Mouse (Mus musculus) neural tube, embryonic 13.5 days (tissue): ENCODE measurements at regions not wholly inside any gene's neighbourhood (a gene's known extent, or its start where the extent isn't known, plus 50 kb on each side); places are given as distances from the start of the nearest gene placed in this dataset.

ENCODE experiments used
- ATAC-seq: fragments of 200-750 bp; cut with Nextera tagmentation; 2 replicates; pipeline ENCODE4 v1.8.0; 2017; ENCODE audit warnings: low read depth, mild to moderate bottlenecking, moderate TSS enrichment, moderate library complexity
- H3K27ac ChIP-seq: fragments of 300-500 bp; sonication (generic); replicated peaks from 2 replicates; pipeline ENCODE4 v1.5.1; 2015; ENCODE audit warnings: moderate library complexity, mild to moderate bottlenecking, inconsistent platforms
- H3K27me3 ChIP-seq: fragments of 300-500 bp; sonication (generic); 2 replicates; pipeline ENCODE4 v1.6.1; 2015; ENCODE audit warnings: mild to moderate bottlenecking, inconsistent platforms
- H3K36me3 ChIP-seq: fragments of 300-500 bp; sonication (generic); 2 replicates; pipeline ENCODE4 v1.6.1; 2015; ENCODE audit warnings: mild to moderate bottlenecking, inconsistent platforms
- H3K4me1 ChIP-seq: fragments of 300-500 bp; sonication (generic); replicated peaks from 2 replicates; pipeline ENCODE4 v1.6.1; 2015; ENCODE audit warnings: inconsistent platforms
- H3K4me2 ChIP-seq: fragments of 300-500 bp; sonication (generic); 2 replicates; pipeline ENCODE4 v1.6.1; 2015; ENCODE audit warnings: inconsistent platforms, mild to moderate bottlenecking, moderate library complexity
- H3K4me3 ChIP-seq: fragments of 300-500 bp; sonication (generic); 2 replicates; pipeline ENCODE4 v1.5.1; 2015; ENCODE audit warnings: mild to moderate bottlenecking, inconsistent platforms
- H3K9ac ChIP-seq: fragments of 300-500 bp; sonication (generic); 2 replicates; pipeline ENCODE4 v1.6.1; 2015; ENCODE audit warnings: moderate library complexity, mild to moderate bottlenecking, inconsistent platforms
- H3K9me3 ChIP-seq: fragments of 300-500 bp; sonication (generic); 2 replicates; pipeline ENCODE4 v1.6.1; 2016; ENCODE audit warnings: inconsistent platforms
- WGBS: fragments of 180-500 bp; shearing (Covaris S2); methylation state at CpG from one replicate; pipeline ENCODE4 v1.1.7; 2015; 5-methylcytosine and 5-hydroxymethylcytosine counted together

DNA sequence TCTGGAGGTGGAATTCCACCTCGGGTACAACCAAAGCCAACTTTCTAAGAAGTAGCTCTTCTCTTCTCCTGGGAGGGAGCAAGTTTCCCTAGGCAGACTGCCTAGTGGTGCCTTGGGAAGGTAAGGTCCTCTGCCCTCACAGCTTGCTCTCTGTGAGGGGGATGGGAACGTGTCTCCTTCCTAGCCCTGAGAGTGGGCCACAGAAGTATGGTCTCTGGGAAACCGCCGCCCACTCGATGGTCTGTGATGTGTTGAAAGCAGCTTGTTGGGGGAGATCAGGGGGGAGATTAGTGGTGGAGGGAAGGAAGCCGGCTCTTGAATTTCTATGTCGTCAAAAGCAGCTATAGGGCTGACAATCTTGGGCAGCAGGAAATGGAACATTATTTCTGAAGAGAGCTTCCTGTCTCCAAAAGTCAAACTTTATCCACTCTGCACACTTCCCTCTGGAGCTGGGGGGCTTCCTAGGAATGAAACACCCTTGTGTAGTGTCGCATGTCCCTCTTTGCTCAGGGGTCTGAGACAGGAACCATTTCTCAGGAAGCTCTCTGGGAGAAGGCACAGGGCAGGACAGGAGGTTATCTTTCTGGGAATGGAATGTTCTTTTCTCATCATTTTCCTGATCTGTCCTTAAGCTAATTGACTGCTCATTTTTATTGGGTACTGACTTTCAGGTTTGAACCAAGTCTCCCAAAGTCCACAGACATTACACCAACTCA, 113.8 kb upstream of the Nr5a2 start:
- WGBS = 77% methylated on average over 8 of the region's 8 CpGs
- Histone ChIP-seq H3K27me3 (no peaks in the 10 kb centered on the region), H3K9ac (no peak overlapping the region), H3K4me1 (peaks cover 3% of the 10 kb centered on the region; the same call in 1 of the 2 replicates), H3K4me3 (no peak overlapping the region), H3K9me3 (no peaks in the 10 kb centered on the region), H3K36me3 (no peaks in the 10 kb centered on the region), H3K4me2 (no peak overlapping the region), H3K27ac (no peak overlapping the region)
- ATAC-seq = no peak

DNA sequence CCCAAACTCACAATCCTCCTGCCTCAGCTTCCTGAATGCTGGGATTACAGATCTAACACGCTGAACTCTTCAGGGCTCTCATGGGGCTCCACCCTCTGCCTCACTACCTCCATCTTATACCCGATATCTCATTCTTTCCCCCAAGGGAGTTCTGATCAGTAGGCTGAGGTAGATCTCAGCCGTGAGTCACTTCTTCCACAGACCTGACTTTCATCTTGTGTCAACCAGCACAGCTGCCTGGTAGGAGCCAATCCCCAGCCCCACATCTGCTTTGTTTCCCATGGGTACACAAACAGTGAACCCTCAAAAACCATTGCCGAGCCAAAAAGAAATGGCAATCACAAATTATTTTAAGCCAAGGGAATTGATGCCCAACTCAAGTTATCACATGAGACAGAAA, 100.7 kb upstream of the Nr5a2 start:
- no peak overlapping the region for H3K4me2 ChIP-seq
- no peaks in the 10 kb centered on the region for H3K27me3 ChIP-seq
- no peak overlapping the region for H3K9ac ChIP-seq
- 89% methylated on average over 4 of the region's 4 CpGs for WGBS
- no peaks in the 10 kb centered on the region for H3K9me3 ChIP-seq
- no peaks in the 10 kb centered on the region for H3K4me1 ChIP-seq
- no peak overlapping the region for H3K27ac ChIP-seq
- H3K36me3 ChIP-seq = no peaks in the 10 kb centered on the region
- H3K4me3 ChIP-seq = no peak overlapping the region
- ATAC-seq = no peak

DNA sequence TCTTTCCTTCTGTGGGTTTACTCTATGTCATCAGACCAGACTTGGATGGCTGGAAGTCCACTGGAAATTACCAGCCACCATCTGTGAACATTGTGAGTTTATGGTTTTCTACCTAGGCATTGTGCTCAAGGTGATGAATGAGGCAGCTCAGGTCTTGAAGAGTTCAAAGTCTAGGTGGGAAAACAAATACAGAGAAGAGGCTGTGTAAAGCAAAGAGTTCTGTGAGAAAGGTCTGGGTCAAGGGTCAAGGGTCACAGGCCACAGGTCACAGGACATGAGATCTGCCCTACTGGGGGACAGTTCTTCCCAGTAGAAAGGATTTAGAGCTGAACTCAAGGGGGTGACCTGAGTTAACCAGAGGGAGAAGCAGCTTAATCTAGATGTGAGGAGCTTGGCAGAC, 92.9 kb upstream of the Nr5a2 start:
- H3K4me1 ChIP-seq = no peaks in the 10 kb centered on the region
- H3K4me3 ChIP-seq = no peak overlapping the region
- H3K27me3 ChIP-seq = no peaks in the 10 kb centered on the region
- H3K36me3 ChIP-seq = no peaks in the 10 kb centered on the region
- no peak overlapping the region for H3K4me2 ChIP-seq
- no peak overlapping the region for H3K9ac ChIP-seq
- no peak for ATAC-seq
- no peaks in the 10 kb centered on the region for H3K9me3 ChIP-seq
- no peak overlapping the region for H3K27ac ChIP-seq

DNA sequence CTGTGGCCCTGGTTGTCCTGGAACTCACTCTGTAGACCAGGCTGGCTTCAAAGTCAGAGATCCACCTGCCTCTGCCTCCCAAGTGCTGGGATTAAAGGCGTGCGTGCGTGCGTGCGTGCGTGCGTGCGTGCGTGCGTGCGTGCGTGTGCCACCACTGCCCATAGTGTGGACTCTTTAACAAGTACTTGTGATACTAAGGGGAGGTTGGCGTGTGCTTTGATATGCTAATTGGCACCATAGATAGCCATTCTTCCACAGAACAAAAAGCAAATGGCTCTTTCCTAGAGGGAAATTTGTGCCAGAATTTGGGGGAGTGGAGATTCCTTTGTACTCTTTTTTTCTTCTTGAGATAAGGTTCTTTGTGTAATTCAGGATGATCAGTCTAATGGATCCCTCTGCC, 91.3 kb upstream of the Nr5a2 start:
- WGBS = 89% methylated on average over 13 of the region's 13 CpGs
- no peak for ATAC-seq
- no peak overlapping the region for H3K9ac ChIP-seq

DNA sequence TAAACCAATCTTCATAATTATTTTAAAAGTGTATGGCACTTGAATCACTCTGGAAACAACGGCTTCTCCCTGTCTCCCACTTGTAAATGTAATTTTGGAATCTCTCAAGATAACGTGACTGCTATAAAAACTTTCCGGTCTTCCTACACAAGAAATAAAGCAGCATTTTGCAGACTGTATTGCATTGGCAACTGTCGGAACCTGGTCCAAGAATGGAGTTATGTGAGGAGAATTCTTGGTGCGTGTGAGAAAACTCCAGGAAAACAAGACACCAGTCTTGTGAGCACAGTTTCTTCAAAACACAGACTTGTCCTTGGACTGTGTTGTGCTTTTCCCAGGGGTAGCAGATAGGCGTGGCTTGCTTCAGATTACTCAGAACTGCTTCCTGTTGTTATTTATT, 83.8 kb upstream of the Nr5a2 start:
- no peak for ATAC-seq
- no peaks in the 10 kb centered on the region for H3K9me3 ChIP-seq
- H3K4me3 ChIP-seq = no peak overlapping the region
- H3K36me3 ChIP-seq = no peaks in the 10 kb centered on the region
- H3K27me3 ChIP-seq = no peaks in the 10 kb centered on the region
- no peak overlapping the region for H3K4me2 ChIP-seq
- no peak overlapping the region for H3K9ac ChIP-seq
- H3K4me1 ChIP-seq = no peaks in the 10 kb centered on the region
- 90% methylated on average over 6 of the region's 6 CpGs for WGBS
- H3K27ac ChIP-seq = no peak overlapping the region

More for the DNA sequence above, 91.3 kb upstream of the Nr5a2 start:
- no peak overlapping the region for H3K4me2 ChIP-seq
- H3K9me3 ChIP-seq = no peaks in the 10 kb centered on the region
- H3K4me3 ChIP-seq = no peak overlapping the region
- H3K36me3 ChIP-seq = no peaks in the 10 kb centered on the region
- H3K4me1 ChIP-seq = no peaks in the 10 kb centered on the region
- H3K27ac ChIP-seq = no peak overlapping the region
- H3K27me3 ChIP-seq = no peaks in the 10 kb centered on the region

DNA sequence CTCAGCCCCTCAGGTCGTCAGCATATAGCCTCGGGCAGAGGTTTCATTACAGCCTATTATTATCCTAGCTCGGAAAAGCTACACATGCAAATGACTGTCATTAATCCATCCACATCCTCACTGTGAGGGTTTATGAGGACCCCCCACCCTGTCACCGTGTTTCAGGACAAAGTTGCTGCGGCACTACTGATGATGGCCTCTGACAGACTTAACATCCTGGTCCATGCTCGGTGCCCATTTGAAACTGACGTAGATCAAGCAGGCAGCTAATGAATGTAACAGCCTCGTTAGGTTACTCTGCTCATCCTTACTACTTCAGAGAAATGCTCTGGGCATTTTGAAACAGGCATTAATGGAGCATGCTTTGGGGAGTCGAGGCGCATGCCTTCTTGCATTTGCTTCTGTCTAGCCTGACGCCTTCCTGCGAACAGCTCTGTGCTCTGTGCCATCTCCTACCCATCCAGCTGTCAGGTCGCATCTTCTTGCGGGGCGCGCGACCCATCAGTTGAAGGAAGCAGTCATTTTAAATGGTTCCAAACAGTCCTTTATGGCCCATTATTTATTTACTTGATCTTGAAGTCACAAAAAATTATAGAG, 82.3 kb upstream of the Nr5a2 start:
- WGBS = 59% methylated on average over 17 of the region's 17 CpGs
- Histone ChIP-seq H3K9ac (no peak overlapping the region), H3K4me1 (no peaks in the 10 kb centered on the region), H3K36me3 (no peaks in the 10 kb centered on the region), H3K4me3 (no peak overlapping the region), H3K27ac (no peak overlapping the region), H3K4me2 (no peak overlapping the region), H3K27me3 (no peaks in the 10 kb centered on the region), H3K9me3 (no peaks in the 10 kb centered on the region)
- no peak for ATAC-seq

DNA sequence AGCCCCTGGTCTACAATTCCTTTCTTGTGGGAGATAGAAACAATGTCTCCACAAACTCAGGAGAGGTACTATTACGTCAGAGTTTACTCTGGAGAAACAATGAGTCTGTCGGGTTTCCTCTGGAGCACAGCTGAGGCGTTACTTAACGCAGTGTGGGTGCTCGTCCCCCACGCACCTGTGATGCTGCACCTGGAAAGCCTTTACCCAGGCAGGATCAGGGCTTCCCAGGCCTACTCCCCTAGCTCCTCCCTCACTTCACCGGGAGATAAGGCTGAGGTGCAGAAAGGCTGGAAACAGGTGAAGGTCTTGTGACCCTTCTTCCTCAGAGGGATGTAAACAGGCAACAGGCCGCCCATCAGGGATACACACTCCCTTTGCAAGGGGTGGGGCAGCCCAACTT, 80.7 kb upstream of the Nr5a2 start:
- Histone ChIP-seq H3K9me3 (no peaks in the 10 kb centered on the region), H3K4me3 (no peak overlapping the region), H3K4me1 (no peaks in the 10 kb centered on the region), H3K36me3 (no peaks in the 10 kb centered on the region), H3K27me3 (no peaks in the 10 kb centered on the region), H3K9ac (no peak overlapping the region), H3K4me2 (no peak overlapping the region), H3K27ac (no peak overlapping the region)
- 68% methylated on average over 8 of the region's 8 CpGs for WGBS
- no peak for ATAC-seq

DNA sequence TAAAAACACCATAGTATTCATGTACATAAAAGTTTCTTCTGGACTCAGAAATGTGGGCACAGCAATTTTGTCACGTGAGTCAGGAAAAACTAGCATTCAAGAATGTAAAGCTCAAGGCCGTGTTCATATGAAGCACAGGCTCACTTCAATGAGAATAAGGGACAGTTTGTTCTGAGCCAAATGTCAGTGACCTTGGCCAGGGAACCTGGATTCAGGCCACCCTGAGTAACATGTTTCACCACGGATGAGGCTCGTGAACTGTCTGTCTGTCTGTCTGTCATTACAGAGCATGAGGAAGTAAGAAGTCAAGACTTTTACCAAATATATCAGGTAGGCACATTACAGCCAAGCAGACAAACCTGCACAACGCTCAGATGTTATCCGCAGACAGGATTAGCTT, 74.3 kb upstream of the Nr5a2 start:
- H3K9me3 ChIP-seq = no peaks in the 10 kb centered on the region; the same call in 1 of the 2 replicates
- no peak overlapping the region for H3K4me2 ChIP-seq
- no peak overlapping the region for H3K4me3 ChIP-seq
- H3K9ac ChIP-seq = no peak overlapping the region
- no peak for ATAC-seq
- no peak overlapping the region for H3K27ac ChIP-seq
- no peaks in the 10 kb centered on the region for H3K36me3 ChIP-seq
- H3K4me1 ChIP-seq = no peaks in the 10 kb centered on the region
- H3K27me3 ChIP-seq = no peaks in the 10 kb centered on the region
- WGBS = 93% methylated on average over 6 of the region's 6 CpGs

DNA sequence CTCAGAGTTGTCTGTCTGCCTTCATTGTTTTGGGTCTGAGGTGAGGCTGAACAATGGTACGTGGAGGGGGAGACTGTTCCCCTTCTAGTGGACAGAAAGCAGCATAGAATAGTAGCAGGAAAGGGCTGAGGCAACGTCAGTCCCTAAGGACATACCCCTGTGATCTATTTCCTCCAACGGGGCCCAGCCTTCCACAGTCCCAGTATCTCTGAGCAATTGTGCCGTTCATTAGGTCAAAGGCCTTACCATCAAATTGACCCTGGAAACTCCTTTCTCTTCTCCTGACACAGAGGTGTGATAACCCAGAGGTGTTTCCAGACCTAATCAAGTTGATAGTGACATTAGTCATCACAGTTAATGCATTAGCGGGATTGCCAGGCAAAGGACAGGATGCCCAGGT, 73.4 kb upstream of the Nr5a2 start:
- 67% methylated on average over 5 of the region's 5 CpGs for WGBS
- Histone ChIP-seq H3K36me3 (no peaks in the 10 kb centered on the region), H3K27ac (no peak overlapping the region), H3K9me3 (no peaks in the 10 kb centered on the region; the same call in 1 of the 2 replicates), H3K4me2 (no peak overlapping the region), H3K9ac (no peak overlapping the region), H3K27me3 (no peaks in the 10 kb centered on the region), H3K4me1 (no peaks in the 10 kb centered on the region), H3K4me3 (no peak overlapping the region)
- no peak for ATAC-seq

DNA sequence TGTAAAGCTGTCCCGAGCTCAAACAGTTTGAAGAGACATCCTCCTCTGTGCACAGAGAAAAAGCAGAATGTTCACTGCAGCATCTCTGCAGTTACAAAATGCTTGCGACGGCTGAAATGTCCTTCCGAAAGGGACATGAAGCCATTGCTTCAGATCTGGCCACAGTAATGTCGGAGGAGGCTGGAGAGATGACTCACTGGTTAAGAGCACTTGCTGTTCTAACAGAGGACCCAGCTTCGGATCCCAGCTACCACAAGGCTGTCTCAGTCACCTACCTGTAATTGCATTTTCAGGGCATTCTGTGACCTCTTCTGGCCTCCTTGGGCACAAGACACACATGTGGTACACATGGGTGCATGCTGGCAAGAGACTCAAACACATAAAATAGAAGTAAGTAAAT, 63.5 kb upstream of the Nr5a2 start:
- H3K9me3 ChIP-seq = no peaks in the 10 kb centered on the region
- no peaks in the 10 kb centered on the region for H3K27me3 ChIP-seq
- no peak for ATAC-seq
- H3K27ac ChIP-seq = no peak overlapping the region
- no peaks in the 10 kb centered on the region for H3K4me1 ChIP-seq
- 91% methylated on average over 6 of the region's 6 CpGs for WGBS
- no peak overlapping the region for H3K4me2 ChIP-seq
- H3K36me3 ChIP-seq = no peaks in the 10 kb centered on the region
- no peak overlapping the region for H3K4me3 ChIP-seq
- H3K9ac ChIP-seq = no peak overlapping the region

DNA sequence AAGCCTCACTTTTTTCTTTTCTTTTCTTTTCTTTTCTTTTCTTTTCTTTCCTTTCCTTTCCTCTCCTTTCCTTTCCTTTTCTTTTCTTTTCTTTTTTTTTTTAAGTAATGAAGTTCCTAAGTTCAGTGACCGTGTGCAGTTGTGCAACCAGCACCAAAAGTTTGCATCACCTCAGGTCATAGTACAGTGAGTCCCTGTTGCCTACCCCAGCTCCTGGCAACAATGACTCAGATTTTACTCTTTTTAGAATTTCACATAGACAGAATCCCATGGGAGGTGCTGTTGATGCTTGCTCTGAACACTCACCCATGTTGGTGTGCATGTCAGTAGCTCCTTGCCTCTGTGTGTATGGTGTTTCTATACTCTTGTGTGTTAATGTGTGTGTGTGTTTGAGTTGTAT, 60.3 kb upstream of the Nr5a2 start:
- Histone ChIP-seq H3K36me3 (no peaks in the 10 kb centered on the region), H3K4me3 (no peak overlapping the region), H3K9ac (no peak overlapping the region), H3K9me3 (no peaks in the 10 kb centered on the region), H3K27me3 (no peaks in the 10 kb centered on the region), H3K4me2 (no peak overlapping the region), H3K27ac (no peak overlapping the region), H3K4me1 (no peaks in the 10 kb centered on the region)
- ATAC-seq = no peak
- 82% methylated on average over 1 of the region's 1 CpGs for WGBS

DNA sequence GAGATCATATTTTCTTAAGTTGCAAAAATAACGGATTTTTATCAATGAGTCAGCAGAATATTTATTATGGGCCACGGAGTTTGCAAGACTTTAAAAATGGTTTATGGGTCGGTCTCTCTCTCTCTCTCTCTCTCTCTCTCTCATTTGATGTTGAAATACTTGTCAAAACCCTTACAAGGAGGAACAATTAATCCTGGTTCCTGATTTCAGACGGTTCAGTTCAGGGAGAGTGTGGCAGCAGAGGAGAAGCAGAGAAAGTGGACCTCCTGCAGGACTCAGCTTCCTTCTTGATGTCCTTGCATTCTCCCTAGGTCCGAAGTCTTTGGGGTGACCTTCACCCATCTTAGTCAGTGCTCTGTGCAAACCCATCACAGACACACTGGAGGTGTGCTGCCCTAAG, 57.4 kb upstream of the Nr5a2 start:
- no peaks in the 10 kb centered on the region for H3K4me1 ChIP-seq
- WGBS = 89% methylated on average over 5 of the region's 5 CpGs
- no peak overlapping the region for H3K4me2 ChIP-seq
- H3K27ac ChIP-seq = no peak overlapping the region
- no peak overlapping the region for H3K9ac ChIP-seq
- no peaks in the 10 kb centered on the region for H3K27me3 ChIP-seq
- H3K9me3 ChIP-seq = no peaks in the 10 kb centered on the region
- no peak for ATAC-seq
- H3K36me3 ChIP-seq = no peaks in the 10 kb centered on the region
- no peak overlapping the region for H3K4me3 ChIP-seq
